Mouse (Mus musculus) embryonic facial prominence, embryonic 13.5 days (tissue): ENCODE results near the gene Lrp1. TPM values are rescaled to one million over a fixed set of nuclear protein-coding genes. Genes with fewer than 3 reads are reported as not detected.

Source experiments
- ATAC-seq: fragments of 200-750 bp; cut with Nextera tagmentation; 2 replicates; pipeline ENCODE4 v1.8.0; 2017; ENCODE audit warnings: low read depth; ENCODE audit not compliant: insufficient number of reproducible peaks, insufficient read depth, low FRiP score, low TSS enrichment
- H3K27ac ChIP-seq: fragments of 300-500 bp; sonication (generic); 2 replicates; pipeline ENCODE4 v1.5.1; 2015; ENCODE audit warnings: moderate library complexity, mild to moderate bottlenecking, inconsistent platforms
- H3K27me3 ChIP-seq: fragments of 300-500 bp; sonication (generic); 2 replicates; pipeline ENCODE4 v1.6.1; 2015; ENCODE audit warnings: mild to moderate bottlenecking, inconsistent platforms
- H3K36me3 ChIP-seq: fragments of 300-500 bp; sonication (generic); 2 replicates; pipeline ENCODE4 v1.6.1; 2015; ENCODE audit warnings: mild to moderate bottlenecking, inconsistent platforms
- H3K4me1 ChIP-seq: fragments of 300-500 bp; sonication (generic); 2 replicates; pipeline ENCODE4 v1.6.1; 2015; ENCODE audit warnings: inconsistent platforms
- H3K4me2 ChIP-seq: fragments of 300-500 bp; sonication (generic); 2 replicates; pipeline ENCODE4 v1.6.1; 2015; ENCODE audit warnings: moderate library complexity, mild to moderate bottlenecking, inconsistent platforms
- H3K4me3 ChIP-seq: fragments of 300-500 bp; sonication (generic); 2 replicates; pipeline ENCODE4 v1.5.1; 2015; ENCODE audit warnings: mild to moderate bottlenecking, inconsistent platforms
- H3K9ac ChIP-seq: fragments of 300-500 bp; sonication (generic); 2 replicates; pipeline ENCODE4 v1.6.1; 2015; ENCODE audit warnings: mild to moderate bottlenecking, inconsistent platforms
- H3K9me3 ChIP-seq: fragments of 300-500 bp; sonication (generic); 2 replicates; pipeline ENCODE4 v1.6.1; 2016; ENCODE audit warnings: inconsistent platforms
- WGBS: fragments of 180-500 bp; shearing (Covaris S2); methylation state at CpG from one replicate; pipeline ENCODE4 v1.1.7; 2015; ENCODE audit warnings: mixed read lengths; 5-methylcytosine and 5-hydroxymethylcytosine counted together
- polyA plus RNA-seq: library from polyadenylated mRNA; unstranded; fragments of >200 nt; fragmentation: Nextera tagmentation; extraction: Ambion mirVana; gene quantifications from 2 replicates; pipeline ENCODE4 v1.2.1, GENCODE M21; 2015

Lrp1 gene
- polyA plus RNA-seq, 1 experiment from 2014 or later = 139 TPM

GRCm38 (mm10) chr10:127612079-127612775, 8.7 kb downstream of the Lrp1 start:
- ATAC-seq = no peak
- Histone ChIP-seq H3K9ac (no peak overlapping the region), H3K27me3 (no peaks in the 10 kb centered on the region), H3K4me3 (no peak overlapping the region), H3K36me3 (peaks cover 66% of the 10 kb centered on the region), H3K4me1 (peaks cover 70% of the 10 kb centered on the region), H3K9me3 (no peaks in the 10 kb centered on the region), H3K27ac (no peak overlapping the region), H3K4me2 (no peak overlapping the region)
- WGBS = 81% methylated on average over 14 of the region's 14 CpGs

DNA sequence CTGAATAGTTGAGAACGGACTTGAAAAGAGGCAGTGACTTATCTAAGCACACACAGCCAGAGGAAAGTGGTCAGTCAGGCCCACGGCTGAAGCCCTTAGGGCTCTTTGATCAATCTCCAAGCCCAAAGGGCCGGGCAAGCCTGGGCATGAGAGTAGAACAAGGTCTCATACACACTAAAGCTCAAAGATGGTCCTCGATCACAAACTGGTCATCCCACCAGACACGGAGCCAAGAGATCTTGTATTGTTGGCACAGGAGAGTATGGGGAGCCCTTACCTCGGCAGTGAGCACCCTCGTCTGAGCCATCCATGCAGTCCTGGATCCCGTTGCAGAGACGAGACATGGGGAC, 10.9 kb downstream of the Lrp1 start:
- Histone ChIP-seq H3K27me3 (no peaks in the 10 kb centered on the region), H3K9me3 (no peaks in the 10 kb centered on the region), H3K27ac (peak overlapping the region; percentile 94), H3K4me2 (no peak overlapping the region), H3K9ac (no peak overlapping the region), H3K4me3 (no peak overlapping the region), H3K36me3 (peaks cover 84% of the 10 kb centered on the region), H3K4me1 (peaks cover 55% of the 10 kb centered on the region)
- 74% methylated on average over 9 of the region's 9 CpGs for WGBS
- no peak for ATAC-seq

GRCm38 (mm10) chr10:127609415-127610065, 11.4 kb downstream of the Lrp1 start:
- WGBS = 24% methylated on average over 9 of the region's 9 CpGs

DNA sequence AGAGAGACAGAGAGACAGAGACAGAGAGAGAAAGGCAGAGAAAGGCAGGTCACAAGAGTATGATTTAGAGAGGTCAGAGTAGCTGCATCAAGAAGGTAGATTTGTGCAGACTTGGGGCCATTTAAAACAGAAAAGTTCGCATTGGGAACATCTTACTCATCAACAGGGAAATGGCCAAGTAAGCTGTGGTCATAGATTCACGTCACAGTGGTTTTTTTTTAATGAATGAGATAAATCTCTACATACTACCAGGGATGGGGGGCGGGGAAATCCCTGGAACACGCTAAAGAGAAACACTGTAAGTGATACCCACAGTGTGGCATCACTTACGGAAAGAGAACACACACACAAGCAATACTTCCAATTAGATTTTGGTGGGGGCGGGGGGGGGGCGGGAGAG, 13.9 kb downstream of the Lrp1 start:
- H3K4me1 ChIP-seq = peaks cover 56% of the 10 kb centered on the region
- no peak for ATAC-seq
- WGBS = 74% methylated on average over 7 of the region's 7 CpGs
- no peak overlapping the region for H3K4me3 ChIP-seq
- H3K9ac ChIP-seq = no peak overlapping the region
- H3K9me3 ChIP-seq = no peaks in the 10 kb centered on the region
- peaks cover 96% of the 10 kb centered on the region for H3K36me3 ChIP-seq
- H3K27ac ChIP-seq = no peak overlapping the region
- no peaks in the 10 kb centered on the region for H3K27me3 ChIP-seq
- H3K4me2 ChIP-seq = no peak overlapping the region

More at GRCm38 (mm10) chr10:127609415-127610065, 11.4 kb downstream of the Lrp1 start:
- H3K9ac ChIP-seq = no peak overlapping the region
- H3K27me3 ChIP-seq = no peaks in the 10 kb centered on the region
- peaks cover 55% of the 10 kb centered on the region for H3K4me1 ChIP-seq
- H3K4me2 ChIP-seq = 0 out of 2 replicates have a peak overlapping the region, but pooled peaks have one; percentile 9
- ATAC-seq = peak; percentile 33; the same call in 1 of the 2 replicates
- peak overlapping the region; percentile 94 for H3K27ac ChIP-seq
- no peak overlapping the region for H3K4me3 ChIP-seq
- no peaks in the 10 kb centered on the region for H3K9me3 ChIP-seq
- peaks cover 89% of the 10 kb centered on the region for H3K36me3 ChIP-seq

GRCm38 (mm10) chr10:127605756-127606155, 15.2 kb downstream of the Lrp1 start:
- Histone ChIP-seq H3K27ac (peak overlapping the region; percentile 33; the same call in 1 of the 2 replicates), H3K4me2 (no peak overlapping the region), H3K9me3 (no peaks in the 10 kb centered on the region), H3K4me3 (no peak overlapping the region), H3K27me3 (no peaks in the 10 kb centered on the region), H3K36me3 (peaks cover 98% of the 10 kb centered on the region), H3K4me1 (peaks cover 60% of the 10 kb centered on the region), H3K9ac (no peak overlapping the region)
- ATAC-seq = no peak
- 92% methylated on average over 9 of the region's 9 CpGs for WGBS

- peaks cover 60% of the 10 kb centered on the region for H3K4me1 ChIP-seq
- no peak overlapping the region for H3K4me3 ChIP-seq
- peaks cover 98% of the 10 kb centered on the region for H3K36me3 ChIP-seq
- H3K27ac ChIP-seq = peak overlapping the region; percentile 33; the same call in 1 of the 2 replicates
- no peaks in the 10 kb centered on the region for H3K9me3 ChIP-seq
- H3K4me2 ChIP-seq = no peak overlapping the region
- no peak for ATAC-seq
- no peak overlapping the region for H3K9ac ChIP-seq
- WGBS = 83% methylated on average over 8 of the region's 8 CpGs
- H3K27me3 ChIP-seq = no peaks in the 10 kb centered on the region
These were observed 15.7 kb downstream of the Lrp1 start for GRCm38 (mm10) chr10:127605251-127605547.

- Histone ChIP-seq H3K9me3 (no peaks in the 10 kb centered on the region), H3K27me3 (no peaks in the 10 kb centered on the region), H3K4me1 (peaks cover 60% of the 10 kb centered on the region), H3K4me3 (no peak overlapping the region), H3K27ac (peak overlapping the region; percentile 33; the same call in 1 of the 2 replicates), H3K36me3 (peaks cover 97% of the 10 kb centered on the region), H3K9ac (no peak overlapping the region), H3K4me2 (no peak overlapping the region)
- 53% methylated on average over 15 of the region's 15 CpGs for WGBS
- ATAC-seq = no peak
These were observed 16.3 kb downstream of the Lrp1 start for GRCm38 (mm10) chr10:127604465-127605250.

DNA sequence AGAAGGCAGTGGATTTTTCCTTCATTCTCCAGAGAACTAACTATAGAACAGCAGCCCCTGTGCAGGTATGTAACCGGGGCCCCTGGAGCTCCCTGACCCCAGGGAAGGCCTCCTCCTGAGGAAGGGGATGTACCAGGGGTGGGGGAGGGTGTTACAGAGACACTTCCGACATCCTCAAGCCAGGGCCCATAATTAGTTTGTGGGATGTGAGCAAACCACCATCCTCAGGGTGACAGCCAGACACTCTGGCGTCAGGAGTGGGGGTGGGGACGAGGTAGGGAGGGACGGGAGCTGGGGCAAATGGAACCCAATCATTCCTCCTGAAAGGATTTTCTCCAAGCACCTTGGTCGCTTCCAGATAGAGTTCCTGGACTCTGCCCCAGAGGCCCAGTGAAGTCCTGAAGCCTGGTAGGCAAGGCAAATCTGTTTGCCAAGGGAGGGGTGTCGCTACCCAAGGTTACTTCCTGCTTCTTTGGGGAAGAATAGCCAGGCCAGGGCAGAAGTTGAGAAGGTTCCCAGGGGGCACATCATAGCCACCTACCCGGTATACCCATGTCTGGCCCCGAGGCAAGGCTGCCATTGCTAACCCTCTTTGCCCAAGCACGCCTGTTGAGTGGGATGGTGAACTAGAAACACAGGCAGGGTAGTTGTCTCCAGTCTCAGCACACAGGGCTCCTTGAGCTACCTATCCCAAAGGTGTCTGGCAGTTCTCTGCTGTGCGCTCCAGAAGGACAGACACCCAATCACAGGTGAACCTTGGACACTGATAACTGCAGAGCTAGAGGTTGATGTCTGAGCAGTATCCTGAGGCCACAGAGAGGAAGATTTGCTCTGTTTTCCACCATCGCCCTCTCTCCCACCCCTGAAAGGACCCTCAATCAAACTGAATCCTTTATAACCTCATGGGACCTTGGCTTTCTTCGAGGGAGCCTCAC, 17.2 kb downstream of the Lrp1 start:
- Histone ChIP-seq H3K9ac (0 out of 2 replicates have a peak overlapping the region, but pooled peaks have one; percentile 44), H3K4me3 (no peak overlapping the region), H3K9me3 (no peaks in the 10 kb centered on the region), H3K27ac (peak overlapping the region; percentile 12; the same call in 1 of the 2 replicates), H3K4me2 (no peak overlapping the region), H3K36me3 (peaks cover 96% of the 10 kb centered on the region), H3K4me1 (peaks cover 60% of the 10 kb centered on the region), H3K27me3 (no peaks in the 10 kb centered on the region)
- ATAC-seq = no peak
- WGBS = 59% methylated on average over 13 of the region's 13 CpGs

DNA sequence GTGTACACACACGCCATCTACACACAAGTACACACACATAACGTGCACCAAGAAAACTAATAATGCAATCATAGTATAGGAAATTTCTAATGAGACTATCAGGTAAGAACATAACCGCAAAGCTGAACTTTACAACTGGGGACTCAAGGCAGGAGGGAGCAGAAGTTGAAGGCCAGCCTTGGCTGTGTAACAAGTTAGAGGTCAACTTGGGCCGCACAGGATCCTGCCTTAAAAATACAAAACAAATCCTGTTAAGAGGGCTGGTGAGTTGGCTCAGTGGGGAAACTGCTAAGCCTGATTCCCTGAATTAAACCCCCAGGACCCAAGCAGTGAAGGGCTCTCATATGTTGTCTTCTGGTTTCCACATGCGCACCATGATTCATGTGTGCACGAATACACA, 18.8 kb downstream of the Lrp1 start:
- ATAC-seq = no peak
- WGBS = 95% methylated on average over 6 of the region's 6 CpGs
- H3K4me3 ChIP-seq = no peak overlapping the region
- H3K27ac ChIP-seq = no peak overlapping the region
- no peaks in the 10 kb centered on the region for H3K9me3 ChIP-seq
- no peak overlapping the region for H3K9ac ChIP-seq
- peaks cover 88% of the 10 kb centered on the region for H3K36me3 ChIP-seq
- no peak overlapping the region for H3K4me2 ChIP-seq
- H3K4me1 ChIP-seq = peaks cover 70% of the 10 kb centered on the region
- no peaks in the 10 kb centered on the region for H3K27me3 ChIP-seq

GRCm38 (mm10) chr10:127599779-127600541, 21.0 kb downstream of the Lrp1 start:
- H3K4me1 ChIP-seq = peaks cover 84% of the 10 kb centered on the region
- no peaks in the 10 kb centered on the region for H3K27me3 ChIP-seq
- no peak overlapping the region for H3K4me3 ChIP-seq
- H3K9ac ChIP-seq = peak overlapping the region; percentile 52; the same call in 1 of the 2 replicates
- H3K4me2 ChIP-seq = peak overlapping the region; percentile 20
- WGBS = 37% methylated on average over 17 of the region's 17 CpGs
- H3K36me3 ChIP-seq = peaks cover 78% of the 10 kb centered on the region
- peak overlapping the region; percentile 86 for H3K27ac ChIP-seq
- no peak for ATAC-seq
- H3K9me3 ChIP-seq = no peaks in the 10 kb centered on the region
